Mouse (Mus musculus) C2C12 (cell line): ENCODE measurements around the gene Arhgap1. TPM values are rescaled to one million over a fixed set of nuclear protein-coding genes. Genes with fewer than 3 reads are reported as not detected.

Source experiments
- H3K27me3 ChIP-seq: one replicate; pipeline ENCODE4 v1.6.1; 2011; ENCODE audit not compliant: control insufficient read depth, insufficient read depth, insufficient read length
- H3K36me3 ChIP-seq: one replicate; pipeline ENCODE4 v1.6.1; 2011; ENCODE audit not compliant: control insufficient read depth, insufficient read depth
- H3K4me3 ChIP-seq: one replicate; pipeline ENCODE4 v1.5.1; 2011; ENCODE audit warnings: mild to moderate bottlenecking, control low read depth; ENCODE audit not compliant: poor library complexity, insufficient read depth, severe bottlenecking
- H3K79me2 ChIP-seq: one replicate; pipeline ENCODE4 v1.6.1; 2011; ENCODE audit not compliant: control insufficient read depth, insufficient read depth
- H3K79me3 ChIP-seq: one replicate; pipeline ENCODE4 v1.6.1; 2011; ENCODE audit warnings: low read depth, control low read depth
- H3ac ChIP-seq: one replicate; pipeline ENCODE3; 2011; ENCODE audit warnings: low read depth; ENCODE audit not compliant: control insufficient read depth, insufficient read length
- CEBPB ChIP-seq: IDR thresholded peaks from one replicate; pipeline ENCODE4 v1.6.1; 2011; ENCODE audit warnings: low read depth, mild to moderate bottlenecking, control low read depth, moderate library complexity
- CTCF ChIP-seq: IDR thresholded peaks from one replicate; pipeline ENCODE4 v1.5.1; 2011; ENCODE audit not compliant: control insufficient read depth, insufficient read depth, insufficient read length
- FOSL1 ChIP-seq: IDR thresholded peaks from one replicate; pipeline ENCODE4 v1.8.0; 2011; ENCODE audit warnings: mild to moderate bottlenecking, low read length; ENCODE audit not compliant: poor library complexity, insufficient read depth, severe bottlenecking
- MAX ChIP-seq: IDR thresholded peaks from one replicate; pipeline ENCODE4 v1.6.1; 2011; ENCODE audit warnings: mild to moderate bottlenecking, control low read depth
- MYOD1 ChIP-seq: IDR thresholded peaks from one replicate; pipeline ENCODE4 v1.6.1; 2011; ENCODE audit warnings: low read depth; ENCODE audit not compliant: control insufficient read depth, insufficient read length
- MYOG ChIP-seq: IDR thresholded peaks from one replicate; pipeline ENCODE4 v1.6.1; 2011; ENCODE audit not compliant: control insufficient read depth, insufficient read length; ENCODE audit errors: extremely low read depth
- USF1 ChIP-seq: IDR thresholded peaks from one replicate; pipeline ENCODE4 v1.6.1; 2011; ENCODE audit warnings: low read depth, mild to moderate bottlenecking, control low read depth, moderate library complexity
- polyA plus RNA-seq: library from polyadenylated mRNA; unstranded; fragments of >200 nt; fragmentation: generic; extraction: Trizol; gene quantifications from one replicate; pipeline ENCODE4 v1.2.1, GENCODE M21; 2012; ENCODE audit warnings: missing spikeins

The Arhgap1 gene
- polyA plus RNA-seq, 1 experiment = 71.7 TPM

DNA sequence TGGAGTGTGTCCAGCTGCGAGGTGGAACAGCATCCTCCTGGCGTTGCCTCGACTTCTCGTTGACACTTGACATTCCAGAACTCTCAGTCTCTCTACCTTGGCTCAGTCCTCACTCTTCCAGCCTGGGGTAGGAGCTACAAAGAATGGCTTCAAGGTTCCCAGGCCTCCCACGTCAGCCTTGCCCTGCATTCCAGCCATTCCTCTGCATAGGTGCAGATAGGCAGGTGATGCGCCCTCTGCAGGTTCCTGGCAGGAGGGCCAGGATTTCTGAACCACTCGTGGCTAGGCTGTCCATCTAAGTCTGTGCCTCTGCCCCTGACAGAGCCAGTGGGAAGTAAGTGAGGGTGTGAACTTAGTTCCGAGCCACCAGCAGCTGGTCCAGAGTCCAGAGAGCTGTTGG, 7.1 kb downstream of the Arhgap1 start:
- TF ChIP-seq MYOD1 = no peak
- no peak for TF ChIP-seq CEBPB
- TF ChIP-seq FOSL1 = no peak
- no peak for TF ChIP-seq MAX
- no peak for TF ChIP-seq MYOG
- no peak for TF ChIP-seq CTCF
- no peak for TF ChIP-seq USF1
- no peak overlapping the region for H3ac ChIP-seq
- no peak overlapping the region for H3K4me3 ChIP-seq
- no peaks in the 10 kb centered on the region for H3K27me3 ChIP-seq
- H3K79me2 ChIP-seq = peaks cover 27% of the 10 kb centered on the region
- peaks cover 73% of the 10 kb centered on the region for H3K36me3 ChIP-seq
- peaks cover 4% of the 10 kb centered on the region for H3K79me3 ChIP-seq

DNA sequence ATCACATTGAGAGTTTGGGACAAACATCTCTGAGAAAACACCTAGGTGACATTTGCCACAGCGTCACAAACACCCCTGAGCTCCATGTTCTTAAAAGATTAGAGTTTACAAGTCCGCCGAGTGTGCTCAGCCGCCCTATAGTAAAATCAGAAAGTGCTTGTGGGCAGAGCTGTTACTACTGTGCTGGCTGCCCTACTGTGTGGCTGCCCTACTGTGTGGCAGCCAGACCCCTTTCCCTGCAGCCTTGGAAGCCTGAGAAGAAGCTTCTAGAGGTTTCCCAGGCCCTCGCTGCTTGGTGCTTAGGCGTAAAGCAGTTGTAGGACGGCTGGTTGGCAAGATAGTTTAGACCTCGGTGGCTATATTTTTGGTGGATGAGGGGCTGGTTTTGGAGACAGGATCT, 10.0 kb downstream of the Arhgap1 start:
- Histone ChIP-seq H3ac (no peak overlapping the region), H3K36me3 (peaks cover 68% of the 10 kb centered on the region), H3K4me3 (no peak overlapping the region), H3K79me2 (no peaks in the 10 kb centered on the region), H3K27me3 (no peaks in the 10 kb centered on the region), H3K79me3 (no peaks in the 10 kb centered on the region)
- TF ChIP-seq MYOG (no peak), MYOD1 (no peak), USF1 (no peak), CEBPB (no peak)

DNA sequence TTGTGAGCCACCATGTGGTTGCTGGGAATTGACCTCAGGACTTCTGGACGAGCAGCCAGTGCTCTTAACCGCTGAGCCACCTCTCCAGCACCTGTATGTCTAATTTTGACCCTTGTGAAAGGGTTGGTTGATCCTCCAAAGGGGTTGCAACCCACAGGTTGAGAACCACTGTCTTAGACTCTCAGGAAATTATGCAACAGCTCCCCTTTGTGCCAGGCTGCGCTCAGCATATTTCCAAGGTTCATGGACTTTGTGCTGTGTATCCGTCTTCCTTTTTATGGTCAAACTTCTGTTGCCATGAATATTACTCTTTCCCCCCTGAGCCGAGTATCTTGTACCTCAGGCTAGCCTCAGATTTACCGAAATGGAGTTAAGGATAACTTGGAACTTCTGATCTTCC, 11.3 kb downstream of the Arhgap1 start:
- Histone ChIP-seq H3K4me3 (no peak overlapping the region), H3K27me3 (no peaks in the 10 kb centered on the region), H3K79me2 (no peaks in the 10 kb centered on the region), H3K36me3 (peaks cover 62% of the 10 kb centered on the region), H3K79me3 (no peaks in the 10 kb centered on the region), H3ac (no peak overlapping the region)
- TF ChIP-seq MYOG (no peak), USF1 (no peak), MAX (no peak), CTCF (no peak)

DNA sequence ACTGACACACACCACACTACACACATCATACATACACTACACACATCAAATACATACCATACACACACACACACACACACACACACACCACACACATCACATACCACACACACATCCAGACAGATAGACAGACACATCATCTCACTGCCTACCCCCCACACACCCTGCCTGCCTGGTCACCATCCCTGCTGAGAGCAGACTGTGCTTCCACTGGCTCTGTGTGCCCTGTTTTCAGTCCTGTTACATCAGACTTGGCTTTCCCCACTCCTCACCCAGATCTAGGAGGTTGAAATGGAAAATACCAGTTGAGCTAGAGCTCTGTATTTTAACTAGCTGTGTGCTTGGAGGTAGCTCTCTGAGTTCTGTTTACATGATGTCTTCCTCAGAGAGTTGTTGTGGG, 15.1 kb downstream of the Arhgap1 start:
- peaks cover 67% of the 10 kb centered on the region for H3K36me3 ChIP-seq
- TF ChIP-seq MYOD1 = no peak
- H3K79me3 ChIP-seq = no peaks in the 10 kb centered on the region
- no peaks in the 10 kb centered on the region for H3K27me3 ChIP-seq
- H3K79me2 ChIP-seq = no peaks in the 10 kb centered on the region
- no peak overlapping the region for H3K4me3 ChIP-seq
- H3ac ChIP-seq = no peak overlapping the region

DNA sequence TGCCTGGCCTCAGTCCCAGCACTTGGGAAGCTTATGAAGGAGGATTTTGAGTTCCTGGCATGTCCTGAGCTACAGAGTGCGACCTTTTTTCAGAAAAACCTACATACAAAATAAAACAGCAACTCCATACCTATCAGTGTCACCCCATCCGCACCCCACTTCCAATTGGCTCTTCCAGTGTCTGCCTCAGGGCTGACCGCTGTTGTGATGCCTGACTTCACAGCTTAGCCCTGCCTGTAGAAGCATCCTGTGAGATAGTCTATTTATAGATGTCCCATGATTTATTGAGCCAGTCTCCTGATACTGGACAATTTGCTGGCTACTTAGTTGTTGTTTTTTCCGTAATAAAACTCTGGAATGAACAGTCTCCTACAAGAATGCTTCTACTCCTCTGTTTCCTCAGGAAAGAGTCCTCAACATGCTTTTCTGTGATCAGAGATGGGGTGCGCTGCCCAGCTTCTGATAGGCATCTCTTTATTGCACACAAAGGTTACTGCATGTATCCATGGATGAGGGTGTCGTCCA, 16.8 kb downstream of the Arhgap1 start:
- TF ChIP-seq CTCF (no peak), USF1 (no peak), MAX (no peak), FOSL1 (no peak), MYOG (no peak), CEBPB (no peak), MYOD1 (no peak)
- no peaks in the 10 kb centered on the region for H3K79me3 ChIP-seq
- no peak overlapping the region for H3ac ChIP-seq
- no peaks in the 10 kb centered on the region for H3K79me2 ChIP-seq
- peaks cover 71% of the 10 kb centered on the region for H3K36me3 ChIP-seq
- no peak overlapping the region for H3K4me3 ChIP-seq
- no peaks in the 10 kb centered on the region for H3K27me3 ChIP-seq

DNA sequence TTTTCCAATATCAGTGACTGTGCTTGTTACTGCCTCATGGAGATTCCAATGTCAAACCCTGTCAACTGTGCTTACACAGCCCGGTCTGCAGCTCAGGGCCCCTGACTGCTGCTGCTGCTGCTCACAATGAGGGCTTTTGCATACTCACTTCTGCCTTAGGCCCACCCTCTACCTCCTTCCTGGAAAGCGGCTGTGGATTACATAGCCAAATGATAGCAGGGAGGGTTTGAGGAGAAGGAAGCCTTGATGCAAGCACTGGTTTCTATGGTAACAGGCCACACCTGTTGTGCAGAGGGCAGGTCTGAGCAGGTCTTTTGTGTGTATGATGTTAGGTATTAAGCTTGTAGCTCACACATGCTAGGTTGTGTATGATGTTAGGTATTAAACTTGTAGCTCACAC, 18.1 kb downstream of the Arhgap1 start:
- Histone ChIP-seq H3K36me3 (peaks cover 81% of the 10 kb centered on the region), H3K4me3 (no peak overlapping the region), H3K79me2 (no peaks in the 10 kb centered on the region), H3ac (no peak overlapping the region), H3K27me3 (no peaks in the 10 kb centered on the region), H3K79me3 (no peaks in the 10 kb centered on the region)
- TF ChIP-seq FOSL1 (no peak), CTCF (no peak), USF1 (no peak)
